Mouse (Mus musculus): ENCODE measurements around the gene Ly6g6d.

The Ly6g6d gene

GRCm38 (mm10) chr17:35024261-35024660 lies 53.6 kb downstream of the Ly6g6d start:
- DNase-seq (ENCODE audit: low spot score), result no peak

- no peak for DNase-seq (ENCODE audit: low spot score)
These were observed 54.1 kb downstream of the Ly6g6d start for GRCm38 (mm10) chr17:35023756-35024155.

GRCm38 (mm10) chr17:35023221-35023620 lies 54.6 kb downstream of the Ly6g6d start:
- DNase-seq (ENCODE audit: low spot score), result no peak

- DNase-seq (ENCODE audit: low spot score), result no peak
These were observed 55.3 kb downstream of the Ly6g6d start for GRCm38 (mm10) chr17:35022541-35023060.

GRCm38 (mm10) chr17:35021842-35022477 lies 55.9 kb downstream of the Ly6g6d start:
- no peak for DNase-seq (ENCODE audit: low spot score)

Measured in urinary bladder, postnatal 14 days (tissue).